Mouse (Mus musculus) olfactory bulb, adult 2 months (tissue): Measurements from ENCODE around the gene Wars2. TPM values are rescaled to one million over a fixed set of nuclear protein-coding genes. Genes with fewer than 3 reads are reported as not detected.

Experiments
- H3K27ac ChIP-seq: fragments of 200-500 bp; 2 replicates; pipeline ENCODE4 v1.5.1; 2012; ENCODE audit warnings: low read depth, low read length; ENCODE audit not compliant: insufficient read depth
- H3K4me1 ChIP-seq: fragments of 200-500 bp; 2 replicates; pipeline ENCODE4 v1.6.1; 2012; ENCODE audit warnings: low read length; ENCODE audit not compliant: control insufficient read depth, insufficient read depth
- H3K4me3 ChIP-seq: fragments of 200-500 bp; 2 replicates; pipeline ENCODE4 v1.5.1; 2012; ENCODE audit warnings: mild to moderate bottlenecking, low read depth, low read length, moderate library complexity; ENCODE audit not compliant: insufficient read depth
- CTCF ChIP-seq: fragments of 200-500 bp; IDR thresholded peaks from 2 replicates; pipeline ENCODE4 v1.5.1; 2012; ENCODE audit warnings: low read depth, mild to moderate bottlenecking, low read length, moderate library complexity; ENCODE audit not compliant: insufficient read depth
- POLR2A ChIP-seq: fragments of 200-500 bp; IDR thresholded peaks from 2 replicates; pipeline ENCODE4 v1.6.1; 2012; ENCODE audit warnings: mild to moderate bottlenecking, low read depth, low read length, moderate library complexity; ENCODE audit not compliant: insufficient read depth
- WGBS: fragments of 180-500 bp; shearing (Covaris S2); methylation state at CpG from one replicate; pipeline ENCODE4 v1.1.7; 2018; 5-methylcytosine and 5-hydroxymethylcytosine counted together
- polyA plus RNA-seq: library from polyadenylated mRNA; stranded (reverse); fragments of >200 nt; gene quantifications from 2 replicates; pipeline ENCODE4 v1.2.4, GENCODE M21; 2012; ENCODE audit warnings: low replicate concordance; ENCODE audit not compliant: missing spikeins, insufficient read depth, insufficient read length

The Wars2 gene
- not detected in 2 replicates for polyA plus RNA-seq

DNA sequence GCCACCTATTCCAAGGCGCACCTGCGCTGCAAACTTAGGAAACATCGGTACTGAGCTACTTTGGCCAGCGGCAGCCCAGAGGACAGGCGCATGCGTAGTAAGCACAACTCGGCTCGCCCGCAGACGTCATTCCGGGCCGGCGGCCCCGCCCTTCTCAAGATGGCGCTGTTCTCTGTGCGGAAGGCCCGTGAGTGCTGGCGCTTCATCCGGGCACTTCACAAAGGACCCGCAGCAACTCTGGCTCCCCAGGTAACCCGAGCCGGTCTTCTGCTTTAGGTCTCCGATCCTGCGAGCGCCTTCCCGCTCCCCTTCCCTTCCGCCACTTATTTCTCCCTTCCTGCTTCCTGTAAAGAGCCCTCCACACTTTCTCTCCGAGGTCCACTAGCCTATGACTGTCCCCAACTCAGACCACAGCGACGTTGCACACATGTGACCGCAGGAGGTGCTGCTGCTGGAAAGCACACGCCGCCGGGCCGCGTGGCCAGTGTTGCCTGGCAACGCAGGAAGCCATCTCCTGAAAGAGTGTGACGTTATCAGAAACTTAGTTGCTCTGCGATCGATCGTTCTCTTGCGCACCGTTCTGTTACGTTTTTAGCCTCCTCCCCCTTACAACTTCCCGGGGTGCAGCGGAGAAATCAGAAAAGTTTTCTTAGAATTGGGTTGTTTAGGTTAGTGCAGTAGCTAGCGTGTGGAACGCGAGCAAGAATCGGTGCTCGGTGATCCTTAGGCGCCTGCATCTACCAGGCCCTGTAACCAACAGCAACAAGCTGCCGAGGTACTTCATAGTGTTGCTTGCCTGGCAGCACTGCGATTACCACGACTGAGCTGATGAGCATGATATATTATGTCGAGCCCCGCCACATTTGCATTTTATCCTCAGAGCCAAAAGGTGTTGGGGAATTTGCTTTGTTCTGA is at the start of gene Wars2:
Wars2 (plus strand) TSS at position 129 of the 915 bp plus-strand sequence.
- TF ChIP-seq POLR2A (peak; percentile 72; the same call in 1 of the 2 replicates), CTCF (no peak)
- under 1% methylated on average over 57 of the region's 57 CpGs for WGBS
- Histone ChIP-seq H3K27ac (peak within 1 kb of the TSS; percentile 90), H3K4me3 (peak within 1 kb of the TSS; percentile 79), H3K4me1 (no peaks in the 10 kb centered on the region)

- Histone ChIP-seq H3K4me3 (no peak overlapping the region), H3K27ac (no peak overlapping the region), H3K4me1 (no peaks in the 10 kb centered on the region)
- TF ChIP-seq CTCF (no peak), POLR2A (no peak)
- WGBS = 80% methylated on average over 3 of the region's 3 CpGs
Observed at GRCm38 (mm10) chr3:99096816-99097215, 44.1 kb upstream of the Wars2 start.

DNA sequence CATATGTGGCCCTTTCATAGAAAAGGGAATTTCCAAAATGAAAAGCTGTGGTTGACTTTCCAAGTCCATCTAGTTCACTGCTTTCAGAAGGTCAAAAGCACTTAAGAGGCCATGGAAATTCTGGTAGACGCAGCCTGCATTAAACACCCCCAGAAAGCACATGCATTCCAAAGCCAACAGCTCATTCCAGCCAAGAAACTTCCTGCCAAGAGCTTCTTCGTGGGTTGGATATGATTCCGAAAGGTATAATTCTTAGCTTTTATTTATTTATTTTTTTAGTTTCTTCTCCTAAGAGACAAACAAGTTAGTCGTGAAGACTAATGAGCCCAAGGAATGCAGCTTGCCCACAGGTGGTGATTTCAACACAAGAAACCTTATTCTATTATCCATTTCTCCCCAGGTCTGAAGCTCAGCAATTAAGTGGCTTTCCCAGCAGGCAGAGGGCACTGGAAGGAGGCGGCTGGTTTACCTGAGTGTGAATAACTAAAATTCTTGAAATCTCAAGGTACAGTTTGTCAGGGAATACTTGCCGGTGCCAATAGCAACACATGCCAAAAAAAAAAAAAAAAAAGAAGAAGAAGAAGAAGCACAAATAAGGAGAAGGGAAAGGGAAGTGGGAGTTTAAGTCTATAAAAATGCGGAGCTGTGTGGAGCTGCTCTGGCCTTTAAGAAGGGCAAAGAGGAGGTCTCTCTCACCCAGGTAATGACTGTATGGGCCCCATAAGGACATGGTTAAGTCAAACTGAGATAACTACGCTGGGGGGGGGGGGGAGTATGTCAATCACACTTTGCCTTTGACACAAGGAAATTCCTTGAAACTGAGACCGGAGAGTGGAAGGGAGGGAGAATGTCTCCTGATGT is 30.3 kb upstream of the Wars2 start:
- no peak overlapping the region for H3K27ac ChIP-seq
- TF ChIP-seq CTCF = no peak
- no peak for TF ChIP-seq POLR2A
- no peaks in the 10 kb centered on the region for H3K4me1 ChIP-seq
- WGBS = 66% methylated on average over 9 of the region's 9 CpGs
- H3K4me3 ChIP-seq = no peak overlapping the region

DNA sequence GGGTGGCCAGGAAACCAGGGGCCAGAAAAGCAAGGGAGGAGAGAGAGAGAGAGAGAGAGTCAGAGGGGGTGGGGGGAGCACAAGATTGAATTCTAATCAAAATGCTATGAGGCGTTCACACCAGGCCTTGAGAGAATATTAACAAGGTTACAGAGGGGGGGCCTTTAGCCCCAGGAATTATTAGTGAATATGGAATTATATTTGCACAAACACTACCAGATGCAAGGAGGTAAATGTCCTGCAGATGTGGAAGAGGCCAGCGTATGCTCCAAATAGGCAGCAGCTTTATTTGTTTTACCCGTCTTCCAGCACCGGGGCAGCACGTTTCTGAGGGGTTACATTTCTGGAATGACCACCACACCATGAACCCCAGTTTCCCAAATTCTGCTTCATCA is 29.7 kb upstream of the Wars2 start:
- Histone ChIP-seq H3K27ac (no peak overlapping the region), H3K4me1 (no peaks in the 10 kb centered on the region), H3K4me3 (no peak overlapping the region)
- 89% methylated on average over 5 of the region's 5 CpGs for WGBS
- TF ChIP-seq POLR2A (no peak), CTCF (no peak)

GRCm38 (mm10) chr3:99113266-99113837 is 27.5 kb upstream of the Wars2 start:
- 82% methylated on average over 7 of the region's 7 CpGs for WGBS
- H3K4me1 ChIP-seq = no peaks in the 10 kb centered on the region
- no peak for TF ChIP-seq CTCF
- TF ChIP-seq POLR2A = no peak
- no peak overlapping the region for H3K27ac ChIP-seq
- no peak overlapping the region for H3K4me3 ChIP-seq

GRCm38 (mm10) chr3:99120942-99121341 is 19.9 kb upstream of the Wars2 start:
- no peak overlapping the region for H3K27ac ChIP-seq
- no peak overlapping the region for H3K4me3 ChIP-seq
- no peaks in the 10 kb centered on the region for H3K4me1 ChIP-seq
- TF ChIP-seq CTCF = no peak
- TF ChIP-seq POLR2A = no peak
- WGBS = 84% methylated on average over 2 of the region's 2 CpGs

DNA sequence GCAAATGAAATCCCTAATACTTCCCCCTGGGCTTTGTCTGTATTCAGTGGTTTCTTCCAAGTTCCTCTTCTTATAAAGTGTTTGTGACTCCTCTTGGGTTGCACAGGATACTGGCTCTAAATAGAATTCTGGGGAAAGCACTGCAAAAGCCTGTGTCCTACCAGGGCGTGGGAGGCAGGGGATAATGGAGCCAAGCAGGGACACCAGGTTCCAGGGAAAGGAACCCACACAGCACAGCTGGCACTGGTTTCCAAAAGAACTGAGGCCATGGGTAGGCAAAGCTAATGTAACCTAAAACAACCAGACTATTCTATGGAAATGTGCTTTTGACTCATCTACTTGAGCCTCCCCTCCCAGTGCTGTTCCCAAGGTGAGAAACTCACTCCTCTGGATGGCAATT is 10.3 kb upstream of the Wars2 start:
- no peaks in the 10 kb centered on the region for H3K4me1 ChIP-seq
- TF ChIP-seq CTCF = no peak
- TF ChIP-seq POLR2A = no peak
- H3K27ac ChIP-seq = no peak overlapping the region
- 86% methylated on average over 1 of the region's 1 CpGs for WGBS
- no peak overlapping the region for H3K4me3 ChIP-seq

- WGBS = 74% methylated on average over 4 of the region's 4 CpGs
- H3K4me3 ChIP-seq = no peak overlapping the region
- H3K4me1 ChIP-seq = no peaks in the 10 kb centered on the region
- no peak overlapping the region for H3K27ac ChIP-seq
- no peak for TF ChIP-seq POLR2A
- no peak for TF ChIP-seq CTCF
Observed at GRCm38 (mm10) chr3:99131973-99132372, 8.9 kb upstream of the Wars2 start.
